Mouse (Mus musculus): ENCODE measurements around the gene Ces1b.
A peak's percentile ranks its signal among the peaks of the same experiment; 100 is the strongest.

Ces1b gene

GRCm38 (mm10) chr8:93010286-93010685, 69.5 kb downstream of the Ces1b start:
- DNase-seq (ENCODE audit: low read depth, low spot score) = peak; percentile 17

Measured in skeletal muscle tissue, adult 2 months (tissue).